Mouse (Mus musculus) forebrain, embryonic 16.5 days (tissue): ENCODE data around the gene Pitpnc1. TPM values are rescaled to one million over a fixed set of nuclear protein-coding genes. Genes with fewer than 3 reads are reported as not detected.
A peak's percentile ranks its signal among the peaks of the same experiment; 100 is the strongest.

ENCODE experiments used
- ATAC-seq: fragments of 200-750 bp; cut with Nextera tagmentation; 2 replicates; pipeline ENCODE4 v1.8.0; 2017; ENCODE audit warnings: mild to moderate bottlenecking, moderate library complexity
- H3K27ac ChIP-seq: fragments of 300-500 bp; sonication (generic); 2 replicates; pipeline ENCODE4 v1.5.1; 2014; ENCODE audit warnings: low read length, control low read depth
- H3K27me3 ChIP-seq: fragments of 300-500 bp; sonication (generic); replicated peaks from 2 replicates; pipeline ENCODE4 v1.6.1; 2014; ENCODE audit warnings: low read length; ENCODE audit not compliant: control insufficient read depth, insufficient read depth
- H3K36me3 ChIP-seq: fragments of 300-500 bp; sonication (generic); 2 replicates; pipeline ENCODE4 v1.6.1; 2014; ENCODE audit not compliant: control insufficient read depth, insufficient read depth
- H3K4me1 ChIP-seq: fragments of 300-500 bp; sonication (generic); replicated peaks from 2 replicates; pipeline ENCODE4 v1.6.1; 2014; ENCODE audit warnings: low read length; ENCODE audit not compliant: control insufficient read depth, insufficient read depth
- H3K4me2 ChIP-seq: fragments of 300-500 bp; sonication (generic); 2 replicates; pipeline ENCODE4 v1.6.1; 2014; ENCODE audit warnings: mild to moderate bottlenecking, low read length, control low read depth
- H3K4me3 ChIP-seq: fragments of 300-500 bp; sonication (generic); replicated peaks from 2 replicates; pipeline ENCODE4 v1.5.1; 2014; ENCODE audit warnings: mild to moderate bottlenecking, low read length, control low read depth
- H3K9ac ChIP-seq: fragments of 300-500 bp; sonication (generic); replicated peaks from 2 replicates; pipeline ENCODE4 v1.6.1; 2014; ENCODE audit warnings: low read depth, low read length, control low read depth
- H3K9me3 ChIP-seq: fragments of 300-500 bp; sonication (generic); 2 replicates; pipeline ENCODE4 v1.6.1; 2016; ENCODE audit warnings: low read length; ENCODE audit not compliant: control insufficient read depth
- WGBS: fragments of 180-500 bp; shearing (Covaris S2); extraction: QIAGEN DNeasy Blood & Tissue Kit; methylation state at CpG from one replicate; pipeline ENCODE4 v1.1.7; 2014; 5-methylcytosine and 5-hydroxymethylcytosine counted together
- polyA plus RNA-seq: library from polyadenylated mRNA; unstranded; fragments of >200 nt; fragmentation: Nextera tagmentation; extraction: Ambion mirVana; gene quantifications from 2 replicates; pipeline ENCODE4 v1.2.1, GENCODE M21; 2015

Gene Pitpnc1
- polyA plus RNA-seq, 1 experiment from 2014 or later: 51.6 TPM

DNA sequence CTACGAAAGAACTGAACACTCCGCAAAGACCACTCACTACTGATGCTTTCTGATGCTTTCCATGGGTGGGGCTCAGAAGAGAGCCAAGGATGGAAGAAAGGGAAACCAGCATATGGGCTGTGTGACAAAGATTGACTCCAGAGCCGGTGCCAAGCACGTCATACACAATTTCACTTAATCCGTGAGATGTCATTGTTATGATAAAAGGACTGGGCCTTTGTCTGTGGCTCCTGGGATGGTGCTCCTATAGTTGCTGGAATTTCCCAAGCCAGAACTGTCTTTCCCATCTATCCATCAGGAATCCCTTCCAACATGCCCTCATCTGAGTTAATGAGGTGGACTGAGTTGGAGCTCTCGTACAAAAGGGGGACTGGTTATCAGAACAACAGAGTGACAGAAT lies 227.4 kb downstream of the Pitpnc1 start:
- 60% methylated on average over 6 of the region's 6 CpGs for WGBS
- Histone ChIP-seq H3K4me2 (no peak overlapping the region), H3K4me1 (0 out of 2 replicates have a peak, but pooled peaks cover 5% of the 10 kb centered on the region), H3K9me3 (no peaks in the 10 kb centered on the region), H3K9ac (no peak overlapping the region), H3K36me3 (no peaks in the 10 kb centered on the region), H3K27me3 (no peaks in the 10 kb centered on the region), H3K4me3 (no peak overlapping the region), H3K27ac (no peak overlapping the region)
- no peak for ATAC-seq

DNA sequence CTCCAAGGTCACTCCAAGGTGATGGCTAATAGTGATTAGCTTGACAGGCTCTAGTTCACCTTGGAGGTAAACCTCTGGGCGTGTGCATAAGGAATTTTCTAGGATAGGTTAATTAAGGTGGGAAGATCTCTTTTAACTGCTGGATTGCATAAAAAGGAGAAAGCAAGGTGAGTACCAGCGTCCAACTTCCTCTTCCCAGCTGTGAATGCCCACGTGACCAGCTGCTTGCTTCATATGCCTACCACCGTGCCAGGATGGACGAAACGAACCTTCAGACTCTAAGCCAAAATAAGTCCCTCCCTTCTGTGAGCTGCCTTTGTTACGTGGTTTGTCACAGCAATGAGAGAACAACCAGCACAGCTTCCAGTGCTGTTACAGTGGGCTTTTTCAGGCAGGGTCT lies 228.8 kb downstream of the Pitpnc1 start:
- WGBS: 78% methylated on average over 7 of the region's 7 CpGs
- no peak for ATAC-seq

DNA sequence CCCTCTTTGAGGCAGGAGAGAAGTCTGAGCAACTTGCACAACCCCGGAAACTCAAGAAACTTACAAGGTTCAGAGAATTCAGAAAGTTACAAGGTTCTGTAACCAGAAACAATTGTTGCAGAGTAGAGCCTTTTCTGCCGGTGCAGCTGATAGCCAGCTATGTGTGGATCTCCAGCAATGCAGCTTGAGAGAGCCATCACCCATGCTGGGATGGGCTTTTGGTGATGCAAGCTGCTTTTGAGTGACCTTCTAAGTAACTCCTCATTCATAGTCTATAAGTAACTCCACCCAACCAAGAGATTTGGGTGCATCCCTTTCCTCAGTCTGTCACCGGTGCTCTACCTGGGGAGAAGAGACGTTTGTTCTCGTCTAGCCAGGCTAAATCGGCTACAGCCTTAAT lies 232.0 kb downstream of the Pitpnc1 start:
- no peak overlapping the region for H3K27ac ChIP-seq
- H3K27me3 ChIP-seq: no peaks in the 10 kb centered on the region
- H3K36me3 ChIP-seq: no peaks in the 10 kb centered on the region
- no peak overlapping the region for H3K4me3 ChIP-seq
- no peaks in the 10 kb centered on the region for H3K9me3 ChIP-seq
- H3K4me2 ChIP-seq: no peak overlapping the region
- no peak overlapping the region for H3K9ac ChIP-seq
- 0 out of 2 replicates have a peak, but pooled peaks cover 6% of the 10 kb centered on the region for H3K4me1 ChIP-seq
- WGBS: 93% methylated on average over 6 of the region's 6 CpGs
- no peak for ATAC-seq

More for the DNA sequence above, 228.8 kb downstream of the Pitpnc1 start:
- H3K4me3 ChIP-seq: no peak overlapping the region
- H3K27ac ChIP-seq: no peak overlapping the region
- no peak overlapping the region for H3K4me2 ChIP-seq
- H3K9me3 ChIP-seq: no peaks in the 10 kb centered on the region
- H3K36me3 ChIP-seq: no peaks in the 10 kb centered on the region
- H3K4me1 ChIP-seq: 0 out of 2 replicates have a peak, but pooled peaks cover 5% of the 10 kb centered on the region
- H3K27me3 ChIP-seq: no peaks in the 10 kb centered on the region
- no peak overlapping the region for H3K9ac ChIP-seq

DNA sequence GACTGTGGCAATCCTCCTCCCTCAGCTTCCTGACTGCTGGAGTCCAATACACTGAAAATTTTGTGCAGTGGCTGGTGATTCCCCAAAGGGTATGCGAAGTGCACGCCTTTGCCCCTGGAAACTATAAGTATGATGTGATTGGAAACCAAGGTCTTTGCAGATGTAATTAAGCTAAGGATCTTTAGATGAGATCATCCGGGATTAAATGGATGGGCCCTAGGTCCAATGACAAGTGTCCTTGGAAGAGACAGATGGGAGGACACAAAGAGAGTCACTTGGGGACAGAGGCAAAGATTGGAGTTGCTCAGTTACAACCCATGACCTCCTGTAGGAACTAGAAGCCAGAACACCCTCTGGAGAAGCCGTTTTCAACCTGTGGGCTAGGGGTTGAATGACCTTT lies 233.0 kb downstream of the Pitpnc1 start:
- no peak overlapping the region for H3K4me2 ChIP-seq
- H3K9me3 ChIP-seq: no peaks in the 10 kb centered on the region
- H3K4me3 ChIP-seq: no peak overlapping the region
- WGBS: 97% methylated on average over 4 of the region's 4 CpGs
- no peak for ATAC-seq
- H3K9ac ChIP-seq: no peak overlapping the region
- H3K27me3 ChIP-seq: no peaks in the 10 kb centered on the region
- no peaks in the 10 kb centered on the region for H3K36me3 ChIP-seq
- H3K4me1 ChIP-seq: 0 out of 2 replicates have a peak, but pooled peaks cover 3% of the 10 kb centered on the region
- no peak overlapping the region for H3K27ac ChIP-seq

DNA sequence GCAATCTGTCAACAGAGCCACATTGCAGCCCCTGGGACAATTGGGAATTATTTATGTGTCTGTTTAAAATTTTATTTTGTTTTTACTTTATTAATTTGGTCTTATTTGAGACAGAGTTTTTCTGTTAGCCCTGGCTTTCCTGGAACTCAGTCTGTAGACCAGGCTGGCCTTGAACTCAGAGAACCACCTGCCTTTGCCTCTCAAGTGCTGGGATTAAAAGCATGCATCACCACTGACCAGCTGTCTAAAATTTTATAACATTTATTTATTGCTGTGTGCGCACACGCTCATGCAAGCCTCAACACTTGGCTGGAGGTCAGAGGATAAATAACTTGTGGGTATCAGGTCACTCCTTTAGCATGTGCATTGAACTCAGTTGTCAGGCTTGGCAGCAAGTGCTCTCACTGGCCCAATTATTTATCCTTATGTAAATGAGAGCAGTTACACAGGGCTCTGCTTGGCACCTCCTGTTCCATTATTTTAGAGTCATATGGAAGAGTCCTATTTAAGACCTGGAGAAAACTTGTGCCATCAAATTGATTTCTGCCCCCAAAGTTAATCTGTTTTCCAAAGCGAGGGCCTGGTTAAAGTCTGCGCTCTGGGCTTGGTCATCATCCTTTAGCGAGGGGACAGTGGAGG lies 237.1 kb downstream of the Pitpnc1 start:
- WGBS: 67% methylated on average over 5 of the region's 5 CpGs
- peaks cover 10% of the 10 kb centered on the region for H3K4me1 ChIP-seq
- no peak overlapping the region for H3K27ac ChIP-seq
- H3K4me3 ChIP-seq: no peak overlapping the region
- H3K4me2 ChIP-seq: no peak overlapping the region
- peaks cover 3% of the 10 kb centered on the region; the same call in 1 of the 2 replicates for H3K9me3 ChIP-seq
- no peaks in the 10 kb centered on the region for H3K27me3 ChIP-seq
- H3K36me3 ChIP-seq: peaks cover 3% of the 10 kb centered on the region; the same call in 1 of the 2 replicates
- no peak overlapping the region for H3K9ac ChIP-seq
- no peak for ATAC-seq

DNA sequence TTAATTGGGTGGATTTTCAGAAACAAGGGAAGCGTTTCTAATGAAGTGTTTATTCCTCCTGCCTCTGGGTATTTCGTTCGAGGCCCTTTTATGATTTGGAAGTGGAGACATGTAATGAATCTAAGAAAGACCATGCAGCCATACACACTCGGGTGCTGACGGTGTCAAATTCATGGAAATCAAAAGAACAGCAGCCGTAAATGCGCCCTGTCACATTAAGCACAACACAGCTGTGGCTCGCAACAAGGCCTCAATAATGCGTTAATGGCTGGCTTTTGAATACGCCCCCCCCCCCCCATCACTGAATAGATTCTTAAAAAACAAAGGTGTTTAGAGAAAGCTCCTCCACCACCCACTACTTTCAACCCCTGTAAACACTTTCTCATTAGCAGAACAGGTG lies 240.4 kb downstream of the Pitpnc1 start:
- H3K4me1 ChIP-seq: peaks cover 10% of the 10 kb centered on the region

DNA sequence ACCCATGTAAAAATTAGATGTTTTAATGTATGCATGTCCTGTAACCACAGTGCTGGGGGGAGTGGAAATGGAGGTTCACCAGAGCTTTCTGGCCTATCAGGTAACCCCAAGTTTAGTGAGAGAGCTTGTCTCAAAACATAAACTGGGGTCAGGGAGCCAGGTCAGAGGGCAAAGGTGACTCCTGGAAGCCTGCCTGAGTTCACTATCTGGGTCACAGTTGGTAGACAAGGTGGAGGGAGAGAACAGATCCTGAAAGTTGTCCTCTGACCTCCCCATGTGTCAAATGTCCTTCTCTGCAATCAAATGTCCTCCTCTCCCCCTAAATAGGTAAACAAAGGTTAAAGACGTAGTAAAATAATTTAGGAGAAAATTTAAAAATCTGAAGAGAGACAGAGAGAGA lies 244.1 kb downstream of the Pitpnc1 start:
- H3K27me3 ChIP-seq: no peaks in the 10 kb centered on the region
- H3K4me3 ChIP-seq: no peak overlapping the region
- WGBS: 100% methylated on average over 1 of the region's 1 CpGs
- no peak overlapping the region for H3K27ac ChIP-seq
- ATAC-seq: no peak
- no peak overlapping the region for H3K4me2 ChIP-seq
- 0 out of 2 replicates have a peak, but pooled peaks cover 2% of the 10 kb centered on the region for H3K36me3 ChIP-seq
- H3K4me1 ChIP-seq: peaks cover 11% of the 10 kb centered on the region
- H3K9me3 ChIP-seq: no peaks in the 10 kb centered on the region
- no peak overlapping the region for H3K9ac ChIP-seq

More for the DNA sequence above, 240.4 kb downstream of the Pitpnc1 start:
- WGBS: 15% methylated on average over 10 of the region's 10 CpGs
- no peak overlapping the region for H3K4me2 ChIP-seq
- H3K36me3 ChIP-seq: peaks cover 5% of the 10 kb centered on the region; the same call in 1 of the 2 replicates
- H3K4me3 ChIP-seq: no peak overlapping the region
- H3K27me3 ChIP-seq: no peaks in the 10 kb centered on the region
- H3K9me3 ChIP-seq: peaks cover 3% of the 10 kb centered on the region; the same call in 1 of the 2 replicates
- no peak overlapping the region for H3K9ac ChIP-seq
- peak; percentile 87 for ATAC-seq
- peak overlapping the region; percentile 38 for H3K27ac ChIP-seq

DNA sequence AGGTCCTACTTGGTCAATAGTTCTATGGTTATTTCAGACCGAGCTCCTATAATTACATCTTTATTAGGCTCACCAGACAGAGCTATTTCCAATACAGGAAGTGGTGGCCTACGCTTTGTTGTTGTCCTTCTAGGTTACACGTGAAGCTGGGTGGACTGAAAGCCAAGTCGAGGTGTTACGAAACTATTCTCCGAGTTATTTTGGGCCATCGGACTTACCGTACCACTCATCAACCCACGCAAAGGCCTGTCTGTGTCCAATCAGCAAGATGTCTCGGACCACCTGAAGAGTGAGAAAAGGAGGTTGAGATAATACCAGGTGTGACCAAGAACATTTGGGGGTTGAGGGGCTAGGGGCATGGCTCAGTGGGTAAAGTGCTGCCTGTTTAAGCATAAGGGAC lies 244.5 kb downstream of the Pitpnc1 start:
- no peak overlapping the region for H3K4me3 ChIP-seq
- no peak for ATAC-seq
- peaks cover 11% of the 10 kb centered on the region for H3K4me1 ChIP-seq
- 98% methylated on average over 10 of the region's 10 CpGs for WGBS
- no peak overlapping the region for H3K27ac ChIP-seq
- no peaks in the 10 kb centered on the region for H3K27me3 ChIP-seq
- 0 out of 2 replicates have a peak, but pooled peaks cover 2% of the 10 kb centered on the region for H3K36me3 ChIP-seq
- no peak overlapping the region for H3K4me2 ChIP-seq
- H3K9me3 ChIP-seq: no peaks in the 10 kb centered on the region
- H3K9ac ChIP-seq: no peak overlapping the region

DNA sequence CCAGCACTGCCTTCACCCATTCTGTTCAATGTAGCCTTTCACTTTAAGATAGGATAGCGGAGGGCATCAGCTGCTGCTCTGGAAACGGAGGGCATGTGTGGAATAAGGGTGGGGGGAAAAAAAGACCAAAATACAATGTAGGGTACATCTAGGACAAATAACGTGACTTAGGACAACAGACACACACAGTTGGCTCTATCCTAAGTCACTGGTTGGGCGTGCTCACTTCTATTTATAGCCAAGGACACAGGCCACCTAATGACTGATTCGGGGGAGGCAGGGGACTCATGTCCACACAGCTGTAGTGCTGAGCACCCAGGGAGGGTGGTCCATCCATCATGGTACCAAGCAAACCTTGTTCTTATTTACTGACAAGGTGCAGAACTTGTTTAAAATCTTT lies 245.2 kb downstream of the Pitpnc1 start:
- 90% methylated on average over 5 of the region's 5 CpGs for WGBS
- ATAC-seq: no peak
- Histone ChIP-seq H3K4me1 (peaks cover 9% of the 10 kb centered on the region), H3K36me3 (0 out of 2 replicates have a peak, but pooled peaks cover 2% of the 10 kb centered on the region), H3K4me3 (no peak overlapping the region), H3K27me3 (no peaks in the 10 kb centered on the region), H3K9ac (no peak overlapping the region), H3K9me3 (no peaks in the 10 kb centered on the region), H3K27ac (no peak overlapping the region), H3K4me2 (no peak overlapping the region)
